Mouse (Mus musculus) CH12.LX (cell line): ENCODE results near the gene Gas7. TPM values are rescaled to one million over a fixed set of nuclear protein-coding genes. Genes with fewer than 3 reads are reported as not detected.

ENCODE experiments used
- DNase-seq: peaks from one replicate; pipeline ENCODE4 v3.0.0-alpha.2; 2013; ENCODE audit errors: extremely low read depth
- H3K27ac ChIP-seq: 2 replicates; pipeline ENCODE4 v1.5.1; 2012; ENCODE audit warnings: low read depth, mild to moderate bottlenecking, control low read depth, moderate library complexity; ENCODE audit not compliant: insufficient read depth
- H3K27me3 ChIP-seq: replicated peaks from 2 replicates; pipeline ENCODE3; 2012; ENCODE audit warnings: inconsistent platforms
- H3K36me3 ChIP-seq, 2 experiments: replicated peaks in 1 of 2; 2 replicates each; pipeline versions ENCODE3 to v1.6.1; 2012; ENCODE audit warnings: inconsistent platforms in 1 of 2, low read length in 1 of 2, mild to moderate bottlenecking in 1 of 2, mixed read lengths in 1 of 2, moderate library complexity in 1 of 2; ENCODE audit not compliant: control insufficient read depth in 1 of 2, insufficient read depth in 1 of 2
- H3K4me1 ChIP-seq, 2 experiments: 2 replicates each; pipeline ENCODE4 v1.6.1; 2012; ENCODE audit warnings: inconsistent platforms in 1 of 2, moderate library complexity in 1 of 2; ENCODE audit not compliant: insufficient read depth in 2 of 2, control insufficient read depth in 1 of 2
- H3K4me2 ChIP-seq: 2 replicates; pipeline ENCODE4 v1.6.1; 2012; ENCODE audit warnings: low read depth, mild to moderate bottlenecking, control low read depth; ENCODE audit not compliant: poor library complexity, insufficient read depth, severe bottlenecking
- H3K4me3 ChIP-seq, 3 experiments: fragments of 150-350 bp in 1 of 3; sonication (generic) in 1 of 3; replicated peaks in 1 of 3; 2 replicates each; pipeline versions ENCODE3 to v1.5.1; 2011 to 2012; ENCODE audit warnings: low read depth in 2 of 3, low read length in 2 of 3, mild to moderate bottlenecking in 2 of 3, moderate library complexity in 2 of 3, control low read depth in 1 of 3, improper control_type of control experiment in 1 of 3, inconsistent platforms in 1 of 3, mixed read lengths in 1 of 3; ENCODE audit not compliant: poor library complexity in 1 of 3
- H3K79me2 ChIP-seq: replicated peaks from 2 replicates; pipeline ENCODE4 v1.6.1; 2012; ENCODE audit warnings: mild to moderate bottlenecking, moderate library complexity; ENCODE audit not compliant: control insufficient read depth, poor library complexity, insufficient read depth, severe bottlenecking; ENCODE audit errors: extremely low read depth
- H3K9ac ChIP-seq: 2 replicates; pipeline ENCODE4 v1.6.1; 2012; ENCODE audit warnings: low read depth, mild to moderate bottlenecking, control low read depth, moderate library complexity; ENCODE audit not compliant: insufficient read depth
- H3K9me3 ChIP-seq: replicated peaks from 2 replicates; pipeline ENCODE3; 2012; ENCODE audit warnings: low read length, inconsistent platforms, mixed read lengths
- CHD1 ChIP-seq: IDR thresholded peaks from 2 replicates; pipeline ENCODE4 v1.6.1; 2012; ENCODE audit warnings: low read depth, low read length, improper control_type of control experiment, inconsistent platforms
- CHD2 ChIP-seq: IDR thresholded peaks from 2 replicates; pipeline ENCODE4 v1.6.1; 2011; ENCODE audit warnings: low read length, improper control_type of control experiment
- E2F4 ChIP-seq: IDR thresholded peaks from 2 replicates; pipeline ENCODE4 v1.6.1; 2011; ENCODE audit warnings: low read depth, low read length, improper control_type of control experiment; ENCODE audit not compliant: insufficient replicate concordance
- ELF1 ChIP-seq: IDR thresholded peaks from 2 replicates; pipeline ENCODE4 v1.6.1; 2014; ENCODE audit warnings: low read depth, mild to moderate bottlenecking, inconsistent platforms, low read length, improper control_type of control experiment
- EP300 ChIP-seq: IDR thresholded peaks from 2 replicates; pipeline ENCODE4 v1.6.1; 2011; ENCODE audit warnings: low read length, improper control_type of control experiment
- JUN ChIP-seq: IDR thresholded peaks from 2 replicates; pipeline ENCODE4 v1.6.1; 2011; ENCODE audit warnings: low read depth, mild to moderate bottlenecking, low read length, improper control_type of control experiment, moderate library complexity; ENCODE audit not compliant: insufficient read depth
- MAFK ChIP-seq: IDR thresholded peaks from 2 replicates; pipeline ENCODE4 v1.6.1; 2011; ENCODE audit warnings: low read length, improper control_type of control experiment; ENCODE audit not compliant: insufficient replicate concordance
- MYC ChIP-seq: IDR thresholded peaks from 2 replicates; pipeline ENCODE4 v1.6.1; 2011; ENCODE audit warnings: low read depth, mild to moderate bottlenecking, improper control_type of control experiment, low read length
- POLR2AphosphoS2 ChIP-seq: IDR thresholded peaks from 2 replicates; pipeline ENCODE4 v1.6.1; 2011; ENCODE audit warnings: low read depth, low read length, improper control_type of control experiment
- RAD21 ChIP-seq: IDR thresholded peaks from 2 replicates; pipeline ENCODE4 v1.6.1; 2011; ENCODE audit warnings: low read depth, mild to moderate bottlenecking, low read length, improper control_type of control experiment, moderate library complexity
- RCOR1 ChIP-seq: conservative IDR thresholded peaks from 2 replicates; pipeline ENCODE4 v1.6.1; 2012; ENCODE audit warnings: low read depth, mild to moderate bottlenecking, inconsistent platforms, low read length, improper control_type of control experiment
- SIN3A ChIP-seq: IDR thresholded peaks from 2 replicates; pipeline ENCODE4 v1.6.1; 2012; ENCODE audit warnings: low read length, improper control_type of control experiment, inconsistent platforms
- TCF12 ChIP-seq: IDR thresholded peaks from 2 replicates; pipeline ENCODE4 v1.6.1; 2014; ENCODE audit warnings: low read depth, mild to moderate bottlenecking, inconsistent platforms, low read length, improper control_type of control experiment
- USF1 ChIP-seq: IDR thresholded peaks from 2 replicates; pipeline ENCODE4 v1.6.1; 2014; ENCODE audit warnings: low read depth, mild to moderate bottlenecking, inconsistent platforms, low read length, improper control_type of control experiment
- USF2 ChIP-seq: conservative IDR thresholded peaks from 2 replicates; pipeline ENCODE4 v1.6.1; 2011; ENCODE audit warnings: low read depth, low read length, improper control_type of control experiment
- ZKSCAN1 ChIP-seq: IDR thresholded peaks from 2 replicates; pipeline ENCODE4 v1.6.1; 2012; ENCODE audit warnings: low read depth, inconsistent platforms, low read length, improper control_type of control experiment, borderline replicate concordance
- dilution Hi-C: fragments of 300-500 bp; cut with MboI; formaldehyde crosslinking; loops from 2 replicates; pipeline ENCODE4 v1.14.3; 2020; ENCODE audit warnings: low sequenced_read_pairs; ENCODE audit not compliant: extremely low pct_unique_long_range_greater_than_20kb, extremely low pct_ligation_motif_present
- in situ Hi-C: fragments of 300-500 bp; cut with MboI; formaldehyde crosslinking; loops from 3 replicates; pipeline ENCODE4 v1.14.3; 2019; ENCODE audit warnings: low sequenced_read_pairs, low pct_ligation_motif_present, low pct_unique_long_range_greater_than_20kb, mixed read lengths
- polyA plus RNA-seq: library from polyadenylated mRNA; unstranded; fragments of >175 nt; gene quantifications from 2 replicates; pipeline ENCODE4 v1.2.1, GENCODE M21; 2012; ENCODE audit warnings: low read depth; ENCODE audit not compliant: insufficient read length
- total RNA-seq, 2 experiments: library from RNA; depleted of rRNA; stranded (reverse); fragments of 300-350 nt in 1 of 2; fragments of >200 nt in 1 of 2; gene quantifications; 2 replicates each; pipeline ENCODE4 v1.2.3; 2012 to 2014

Gas7 gene
- total and polyA plus RNA-seq, 3 experiments, result 7.0 to 20.8 (median 7.0) TPM

DNA sequence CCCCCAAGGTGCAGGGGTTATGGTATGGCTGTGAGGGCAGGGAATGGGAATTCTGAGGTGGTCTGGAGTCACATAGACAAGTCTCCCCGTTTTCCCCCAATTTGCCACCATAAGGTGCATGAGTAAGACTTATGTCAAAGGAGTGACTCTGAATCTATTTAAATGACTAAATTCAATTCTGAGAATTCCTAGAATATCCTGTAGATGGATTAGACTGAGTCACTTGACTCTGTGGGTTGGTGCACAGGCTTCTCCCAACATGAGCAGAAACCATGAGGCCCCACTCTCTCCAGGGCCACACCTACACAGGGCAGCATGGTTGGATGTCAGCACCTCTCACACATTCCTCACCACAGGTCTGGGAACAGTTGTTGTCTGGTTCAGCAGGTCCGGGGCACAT is 224.7 kb downstream of the Gas7 start:
- Histone ChIP-seq H3K4me1 (peaks cover 10 to 31% of the 10 kb centered on the region in 2 experiments), H3K79me2 (no peaks in the 10 kb centered on the region), H3K4me2 (no peak overlapping the region), H3K27ac (no peak overlapping the region), H3K36me3 (peaks cover 0 to 70% of the 10 kb centered on the region in 2 experiments), H3K9ac (no peak overlapping the region), H3K4me3 (no peak overlapping the region), H3K9me3 (no peaks in the 10 kb centered on the region), H3K27me3 (no peaks in the 10 kb centered on the region)
- dilution Hi-C loops, result no loop called here
- TF ChIP-seq POLR2AphosphoS2, result no peak
- in situ Hi-C loops, result no loop called here
- DNase-seq, result no peak

DNA sequence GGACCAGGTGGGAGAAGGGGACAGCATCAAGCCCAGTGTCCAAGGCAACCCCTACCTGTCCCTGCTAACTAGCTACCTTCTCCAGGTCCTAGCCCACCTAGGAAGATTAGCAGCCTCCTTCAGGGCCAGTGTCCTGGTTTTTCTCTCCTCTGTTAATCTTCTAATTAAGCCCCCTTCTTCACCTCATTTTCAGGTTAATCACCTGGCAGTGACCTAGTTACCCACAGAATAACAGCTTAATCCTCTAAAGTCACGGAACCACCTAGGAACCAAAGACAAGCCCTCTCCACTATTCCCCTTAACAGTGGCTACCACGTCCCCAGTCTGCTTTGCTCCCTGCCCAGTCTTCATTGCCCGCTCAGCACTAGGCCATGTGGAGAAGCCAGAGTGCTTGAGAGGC is 226.6 kb downstream of the Gas7 start:
- dilution Hi-C loops, result no loop called here
- no peak overlapping the region for H3K9ac ChIP-seq
- H3K4me1 ChIP-seq, result peaks cover 10 to 22% of the 10 kb centered on the region in 2 experiments
- H3K4me3 ChIP-seq, result no peak overlapping the region
- H3K27me3 ChIP-seq, result no peaks in the 10 kb centered on the region
- H3K36me3 ChIP-seq, result peaks cover 0 to 70% of the 10 kb centered on the region in 2 experiments
- in situ Hi-C loops, result no loop called here
- no peak overlapping the region for H3K27ac ChIP-seq
- H3K4me2 ChIP-seq, result no peak overlapping the region
- H3K9me3 ChIP-seq, result no peaks in the 10 kb centered on the region
- TF ChIP-seq RAD21 (no peak), E2F4 (no peak), JUN (no peak), MYC (no peak), RCOR1 (no peak), CHD2 (no peak), SIN3A (no peak), CHD1 (no peak), MAFK (no peak), EP300 (no peak), USF2 (no peak), USF1 (no peak), TCF12 (no peak), ZKSCAN1 (no peak), ELF1 (no peak)
- H3K79me2 ChIP-seq, result no peaks in the 10 kb centered on the region
- no peak for DNase-seq
